8 mouse cellular contexts compared by ENCODE assay signal in genomic region chr10:70519640-70520099, GRCm38 (mm10).
DNase-seq lines count a peak whose midpoint lies in the region; ATAC-seq lines count a peak whose summit lies in the region.

No protein-coding gene starts in this region.

- no peaks in the 10 kb centered on the region for H3K9me3 ChIP-seq in kidney, embryonic 15.5 days (replicated peaks)
- no peaks in the 10 kb centered on the region for H3K9me3 ChIP-seq in forebrain, embryonic 10.5 days
- no peaks in the 10 kb centered on the region for H3K9me3 ChIP-seq in limb, embryonic 15.5 days

- peak overlapping the region; percentile 94 for H3K4me2 ChIP-seq in kidney, embryonic 15.5 days
- H3K4me2 ChIP-seq in limb, embryonic 15.5 days = peak overlapping the region; percentile 93

- no peak overlapping the region for H3K9ac ChIP-seq in kidney, embryonic 15.5 days
- no peak overlapping the region for H3K9ac ChIP-seq in limb, embryonic 15.5 days

- no peak for DNase-seq in kidney, postnatal 25 days
- peak; percentile 17 for DNase-seq in Muller cell, postnatal 12 days (ENCODE audit: inconsistent ontology term)
- DNase-seq in forebrain, embryonic 10.5 days (ENCODE audit: extremely low spot score, low spot score) = peak; percentile 22
- no peak for DNase-seq in adipocyte (ENCODE audit: low spot score)
- no peak for DNase-seq in urinary bladder, postnatal 14 days (ENCODE audit: low spot score)

- no peaks in the 10 kb centered on the region for H3K36me3 ChIP-seq in kidney, embryonic 15.5 days
- no peaks in the 10 kb centered on the region for H3K36me3 ChIP-seq in forebrain, embryonic 10.5 days (replicated peaks)
- H3K36me3 ChIP-seq in limb, embryonic 15.5 days = no peaks in the 10 kb centered on the region

- no peaks in the 10 kb centered on the region for H3K27me3 ChIP-seq in kidney, embryonic 15.5 days
- H3K27me3 ChIP-seq in forebrain, embryonic 10.5 days (ENCODE audit: poor library complexity, severe bottlenecking) = peaks cover 18% of the 10 kb centered on the region
- no peaks in the 10 kb centered on the region for H3K27me3 ChIP-seq in limb, embryonic 15.5 days

- H3K27ac ChIP-seq in kidney, embryonic 15.5 days = peak overlapping the region; percentile 70; the same call in 1 of the 2 replicates
- peak overlapping the region; percentile 76 for H3K27ac ChIP-seq in forebrain, embryonic 10.5 days
- H3K27ac ChIP-seq in limb, embryonic 15.5 days = no peak overlapping the region; the same call in 1 of the 2 replicates

- peak; percentile 52 for ATAC-seq in kidney, embryonic 15.5 days (replicated peaks; ENCODE audit: low FRiP score)
- ATAC-seq in limb, embryonic 15.5 days (ENCODE audit: insufficient number of reproducible peaks, low FRiP score, low TSS enrichment, low read depth) = no peak
- no peak for ATAC-seq in megakaryocyte progenitor cell, adult 5-6 weeks (replicated peaks; ENCODE audit: poor library complexity)

- H3K4me3 ChIP-seq in kidney, embryonic 15.5 days (replicated peaks) = peak overlapping the region; percentile 52
- H3K4me3 ChIP-seq in forebrain, embryonic 10.5 days = peak overlapping the region; percentile 63
- H3K4me3 ChIP-seq in limb, embryonic 15.5 days = peak overlapping the region; percentile 45

- peaks cover 23% of the 10 kb centered on the region for H3K4me1 ChIP-seq in kidney, embryonic 15.5 days
- peaks cover 30% of the 10 kb centered on the region for H3K4me1 ChIP-seq in forebrain, embryonic 10.5 days
- H3K4me1 ChIP-seq in limb, embryonic 15.5 days = peaks cover 20% of the 10 kb centered on the region

- 8% methylated on average over 14 of the region's 14 CpGs for WGBS in kidney, embryonic 15.5 days
- 11% methylated on average over 14 of the region's 14 CpGs for WGBS in forebrain, embryonic 10.5 days
- WGBS in limb, embryonic 15.5 days = 7% methylated on average over 14 of the region's 14 CpGs

Comparison
In these comparisons a context has a peak if more than half of its experiments do, and no peak if none do; other contexts are left out.
1. DNase-seq: peak in Muller cell, postnatal 12 days (single experiment) and forebrain, embryonic 10.5 days (single experiment); none in kidney, postnatal 25 days (0 of 2), adipocyte (single experiment) and urinary bladder, postnatal 14 days (single experiment).
2. Peak in every context shown above with its lines, with median percentiles within 50 percentile points of each other: H3K4me3 ChIP-seq.